Mouse (Mus musculus) heart, embryonic 13.5 days (tissue): ENCODE data around the gene Gcn1l1. TPM values are rescaled to one million over a fixed set of nuclear protein-coding genes. Genes with fewer than 3 reads are reported as not detected.

Experiments used
- ATAC-seq: fragments of 200-750 bp; cut with Nextera tagmentation; 2 replicates; pipeline ENCODE4 v1.8.0; 2017; ENCODE audit warnings: moderate TSS enrichment; ENCODE audit not compliant: insufficient number of reproducible peaks, low FRiP score, low TSS enrichment; ENCODE audit errors: extremely low read depth
- H3K27ac ChIP-seq: fragments of 300-500 bp; sonication (generic); replicated peaks from 2 replicates; pipeline ENCODE4 v1.5.1; 2015; ENCODE audit warnings: moderate library complexity, mild to moderate bottlenecking, inconsistent platforms
- H3K27me3 ChIP-seq: fragments of 300-500 bp; sonication (generic); replicated peaks from 2 replicates; pipeline ENCODE4 v1.6.1; 2015; ENCODE audit warnings: mild to moderate bottlenecking, inconsistent platforms
- H3K36me3 ChIP-seq: fragments of 300-500 bp; sonication (generic); 2 replicates; pipeline ENCODE4 v1.6.1; 2015; ENCODE audit warnings: mild to moderate bottlenecking, inconsistent platforms
- H3K4me1 ChIP-seq: fragments of 300-500 bp; sonication (generic); 2 replicates; pipeline ENCODE4 v1.6.1; 2015; ENCODE audit warnings: inconsistent platforms
- H3K4me2 ChIP-seq: fragments of 300-500 bp; sonication (generic); 2 replicates; pipeline ENCODE4 v1.6.1; 2015; ENCODE audit warnings: inconsistent platforms, mild to moderate bottlenecking, moderate library complexity
- H3K4me3 ChIP-seq: fragments of 300-500 bp; sonication (generic); 2 replicates; pipeline ENCODE4 v1.5.1; 2015; ENCODE audit warnings: moderate library complexity, mild to moderate bottlenecking, inconsistent platforms
- H3K9ac ChIP-seq: fragments of 300-500 bp; sonication (generic); 2 replicates; pipeline ENCODE4 v1.6.1; 2015; ENCODE audit warnings: inconsistent platforms, mild to moderate bottlenecking, moderate library complexity
- H3K9me3 ChIP-seq: fragments of 300-500 bp; sonication (generic); 2 replicates; pipeline ENCODE4 v1.6.1; 2016; ENCODE audit warnings: inconsistent platforms
- WGBS: fragments of 180-500 bp; shearing (Covaris S2); methylation state at CpG from one replicate; pipeline ENCODE4 v1.1.7; 2015; ENCODE audit warnings: mixed read lengths; 5-methylcytosine and 5-hydroxymethylcytosine counted together
- polyA plus RNA-seq: library from polyadenylated mRNA; unstranded; fragments of >200 nt; fragmentation: Nextera tagmentation; extraction: Ambion mirVana; gene quantifications from 2 replicates; pipeline ENCODE4 v1.2.1, GENCODE M21; 2015

The Gcn1l1 gene
- polyA plus RNA-seq, 1 experiment from 2014 or later: 26.7 TPM

- Histone ChIP-seq H3K4me2 (no peak overlapping the region), H3K9me3 (no peaks in the 10 kb centered on the region), H3K4me1 (peaks cover 26% of the 10 kb centered on the region), H3K36me3 (peaks cover 96% of the 10 kb centered on the region), H3K4me3 (no peak overlapping the region), H3K9ac (no peak overlapping the region), H3K27me3 (no peaks in the 10 kb centered on the region), H3K27ac (no peak overlapping the region)
- ATAC-seq: no peak
- WGBS: 82% methylated on average over 18 of the region's 18 CpGs
Measured at GRCm38 (mm10) chr5:115548501-115549285, 16.4 kb upstream of the Gcn1l1 start.

DNA sequence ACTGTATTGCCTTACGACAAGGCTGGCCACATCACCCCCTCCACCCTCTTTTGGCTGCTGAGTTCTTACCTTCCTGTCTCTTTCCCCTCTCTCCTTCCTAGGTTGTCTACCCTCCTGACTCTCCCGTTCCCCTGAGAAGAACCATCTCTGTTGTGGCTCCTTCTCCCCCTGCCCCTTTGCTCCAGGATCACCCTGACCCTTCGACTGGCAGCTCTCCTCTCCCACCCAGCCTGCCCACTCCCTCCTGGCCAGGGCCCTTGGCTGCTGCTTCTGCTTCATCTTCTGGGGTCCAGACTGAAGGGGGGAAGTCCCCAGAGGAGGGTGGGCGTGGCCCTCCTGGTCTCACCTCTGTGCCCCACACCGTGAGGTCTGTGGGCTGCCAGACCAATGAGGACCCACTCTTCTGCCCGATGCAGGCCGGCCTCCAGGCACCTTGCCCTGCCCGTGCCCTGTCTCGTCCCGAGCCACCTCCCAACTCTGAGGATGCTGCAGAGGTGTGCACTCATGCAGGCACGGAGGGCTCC lies 14.5 kb upstream of the Gcn1l1 start:
- H3K4me2 ChIP-seq: no peak overlapping the region
- no peak overlapping the region for H3K4me3 ChIP-seq
- H3K9ac ChIP-seq: no peak overlapping the region
- H3K4me1 ChIP-seq: peaks cover 13% of the 10 kb centered on the region
- peaks cover 100% of the 10 kb centered on the region for H3K36me3 ChIP-seq
- no peaks in the 10 kb centered on the region for H3K27me3 ChIP-seq
- no peak for ATAC-seq
- WGBS: 72% methylated on average over 11 of the region's 11 CpGs
- no peaks in the 10 kb centered on the region for H3K9me3 ChIP-seq
- H3K27ac ChIP-seq: no peak overlapping the region

DNA sequence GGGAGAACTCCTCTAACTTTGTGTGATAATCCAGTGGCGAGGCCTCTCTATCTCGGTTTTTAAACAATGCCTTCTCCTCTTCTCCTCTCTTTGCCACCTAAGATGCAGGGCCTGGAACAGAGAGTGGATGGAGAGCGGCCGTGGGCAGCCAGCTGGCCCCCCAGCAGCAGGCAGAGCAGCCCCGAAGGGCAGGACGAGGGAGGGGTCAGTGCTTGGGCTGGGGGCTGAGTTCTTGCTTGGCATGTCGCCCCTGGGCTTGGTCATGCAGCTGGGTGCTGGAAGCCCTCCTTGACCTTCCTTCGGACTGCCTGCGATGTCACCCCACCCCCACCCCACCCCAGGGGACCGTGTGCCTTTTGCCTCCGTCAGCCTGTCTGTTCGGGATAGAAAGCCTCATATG lies 13.7 kb upstream of the Gcn1l1 start:
- H3K27me3 ChIP-seq: no peaks in the 10 kb centered on the region
- H3K4me1 ChIP-seq: peaks cover 16% of the 10 kb centered on the region
- no peak overlapping the region for H3K4me3 ChIP-seq
- no peak overlapping the region for H3K27ac ChIP-seq
- no peak overlapping the region for H3K4me2 ChIP-seq
- ATAC-seq: no peak
- peaks cover 92% of the 10 kb centered on the region for H3K36me3 ChIP-seq
- H3K9me3 ChIP-seq: no peaks in the 10 kb centered on the region
- 68% methylated on average over 11 of the region's 12 CpGs for WGBS
- H3K9ac ChIP-seq: no peak overlapping the region

DNA sequence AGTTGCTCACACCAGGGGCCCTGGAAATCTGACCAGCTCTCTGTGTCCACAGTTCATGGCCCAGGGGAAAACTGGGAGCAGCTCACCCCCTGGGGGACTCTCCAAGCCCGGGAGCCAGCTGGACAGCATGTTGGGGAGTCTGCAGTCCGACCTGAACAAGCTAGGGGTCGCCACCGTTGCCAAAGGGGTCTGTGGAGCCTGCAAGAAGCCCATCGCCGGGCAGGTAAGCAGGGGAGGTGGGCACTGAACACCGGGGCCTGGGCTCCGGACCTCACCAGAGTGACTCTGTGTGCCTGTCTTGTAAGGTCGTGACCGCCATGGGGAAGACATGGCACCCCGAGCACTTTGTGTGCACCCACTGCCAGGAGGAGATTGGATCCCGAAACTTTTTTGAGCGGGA lies 13.3 kb upstream of the Gcn1l1 start:
- peaks cover 12% of the 10 kb centered on the region for H3K4me1 ChIP-seq
- no peak for ATAC-seq
- H3K9me3 ChIP-seq: no peaks in the 10 kb centered on the region
- 77% methylated on average over 13 of the region's 13 CpGs for WGBS
- H3K4me3 ChIP-seq: no peak overlapping the region
- H3K27me3 ChIP-seq: no peaks in the 10 kb centered on the region
- H3K27ac ChIP-seq: no peak overlapping the region
- no peak overlapping the region; the same call in 1 of the 2 replicates for H3K9ac ChIP-seq
- peaks cover 88% of the 10 kb centered on the region for H3K36me3 ChIP-seq
- H3K4me2 ChIP-seq: no peak overlapping the region

GRCm38 (mm10) chr5:115553801-115554420 lies 11.1 kb upstream of the Gcn1l1 start:
- Histone ChIP-seq H3K4me1 (peaks cover 4% of the 10 kb centered on the region; the same call in 1 of the 2 replicates), H3K27ac (no peak overlapping the region), H3K9me3 (no peaks in the 10 kb centered on the region), H3K9ac (no peak overlapping the region), H3K36me3 (peaks cover 66% of the 10 kb centered on the region), H3K4me2 (no peak overlapping the region), H3K4me3 (no peak overlapping the region), H3K27me3 (no peaks in the 10 kb centered on the region)
- 83% methylated on average over 33 of the region's 33 CpGs for WGBS
- no peak for ATAC-seq

DNA sequence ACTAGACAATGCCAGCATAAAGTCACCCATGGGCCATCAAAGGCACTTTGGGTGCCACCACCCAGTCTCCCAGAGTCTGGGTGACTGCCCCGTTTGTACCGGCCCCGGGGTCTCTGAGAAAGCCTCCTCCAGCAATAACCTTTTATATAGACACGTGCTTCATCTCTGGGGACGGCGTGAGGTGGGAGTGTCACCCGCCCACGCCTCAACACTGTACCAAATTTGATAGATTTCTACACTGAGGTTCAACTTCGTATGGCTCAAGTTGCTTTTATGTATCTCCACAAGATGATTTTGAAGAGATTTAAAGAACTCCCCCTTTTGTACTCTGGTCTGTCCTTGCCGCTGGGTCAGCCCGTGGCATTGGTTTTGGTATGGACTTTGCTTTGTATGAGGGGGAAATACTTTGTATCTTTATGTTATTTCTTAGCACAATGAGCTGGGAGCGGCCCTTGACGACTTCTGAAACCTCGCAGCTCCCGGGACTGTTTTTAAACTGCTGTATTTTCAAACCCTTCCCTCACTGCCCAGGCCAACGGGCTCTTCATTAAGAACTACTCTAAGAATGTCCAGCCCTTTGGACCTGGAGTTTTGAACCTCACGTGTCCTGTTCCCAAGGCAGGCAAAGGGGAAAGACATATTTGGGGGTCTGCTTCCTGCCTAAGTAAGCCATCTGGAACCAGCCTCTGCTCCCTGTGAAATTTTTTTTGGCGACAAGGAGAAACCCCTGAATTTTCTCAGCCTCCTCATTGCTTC lies 10.3 kb upstream of the Gcn1l1 start:
- Histone ChIP-seq H3K36me3 (peaks cover 58% of the 10 kb centered on the region), H3K27ac (no peak overlapping the region; the same call in 1 of the 2 replicates), H3K9me3 (no peaks in the 10 kb centered on the region), H3K9ac (no peak overlapping the region), H3K27me3 (no peaks in the 10 kb centered on the region), H3K4me2 (no peak overlapping the region), H3K4me3 (no peak overlapping the region), H3K4me1 (peaks cover 4% of the 10 kb centered on the region; the same call in 1 of the 2 replicates)
- ATAC-seq: no peak
- 85% methylated on average over 18 of the region's 18 CpGs for WGBS

- 8% methylated on average over 8 of the region's 8 CpGs for WGBS
- ATAC-seq: no peak
- no peaks in the 10 kb centered on the region for H3K27me3 ChIP-seq
- H3K4me3 ChIP-seq: no peak overlapping the region
- peaks cover 16% of the 10 kb centered on the region for H3K4me1 ChIP-seq
- no peak overlapping the region for H3K27ac ChIP-seq
- no peak overlapping the region for H3K9ac ChIP-seq
- no peak overlapping the region for H3K4me2 ChIP-seq
- H3K36me3 ChIP-seq: peaks cover 52% of the 10 kb centered on the region
- H3K9me3 ChIP-seq: no peaks in the 10 kb centered on the region
Measured at GRCm38 (mm10) chr5:115556217-115556616, 8.8 kb upstream of the Gcn1l1 start.

GRCm38 (mm10) chr5:115558182-115558794 lies 6.8 kb upstream of the Gcn1l1 start:
- no peaks in the 10 kb centered on the region for H3K27me3 ChIP-seq
- H3K4me1 ChIP-seq: peaks cover 33% of the 10 kb centered on the region
- no peak overlapping the region for H3K4me3 ChIP-seq
- no peak overlapping the region for H3K4me2 ChIP-seq
- no peak overlapping the region for H3K9ac ChIP-seq
- no peak overlapping the region for H3K27ac ChIP-seq
- 82% methylated on average over 14 of the region's 14 CpGs for WGBS
- H3K9me3 ChIP-seq: no peaks in the 10 kb centered on the region
- H3K36me3 ChIP-seq: peaks cover 52% of the 10 kb centered on the region
- no peak for ATAC-seq

DNA sequence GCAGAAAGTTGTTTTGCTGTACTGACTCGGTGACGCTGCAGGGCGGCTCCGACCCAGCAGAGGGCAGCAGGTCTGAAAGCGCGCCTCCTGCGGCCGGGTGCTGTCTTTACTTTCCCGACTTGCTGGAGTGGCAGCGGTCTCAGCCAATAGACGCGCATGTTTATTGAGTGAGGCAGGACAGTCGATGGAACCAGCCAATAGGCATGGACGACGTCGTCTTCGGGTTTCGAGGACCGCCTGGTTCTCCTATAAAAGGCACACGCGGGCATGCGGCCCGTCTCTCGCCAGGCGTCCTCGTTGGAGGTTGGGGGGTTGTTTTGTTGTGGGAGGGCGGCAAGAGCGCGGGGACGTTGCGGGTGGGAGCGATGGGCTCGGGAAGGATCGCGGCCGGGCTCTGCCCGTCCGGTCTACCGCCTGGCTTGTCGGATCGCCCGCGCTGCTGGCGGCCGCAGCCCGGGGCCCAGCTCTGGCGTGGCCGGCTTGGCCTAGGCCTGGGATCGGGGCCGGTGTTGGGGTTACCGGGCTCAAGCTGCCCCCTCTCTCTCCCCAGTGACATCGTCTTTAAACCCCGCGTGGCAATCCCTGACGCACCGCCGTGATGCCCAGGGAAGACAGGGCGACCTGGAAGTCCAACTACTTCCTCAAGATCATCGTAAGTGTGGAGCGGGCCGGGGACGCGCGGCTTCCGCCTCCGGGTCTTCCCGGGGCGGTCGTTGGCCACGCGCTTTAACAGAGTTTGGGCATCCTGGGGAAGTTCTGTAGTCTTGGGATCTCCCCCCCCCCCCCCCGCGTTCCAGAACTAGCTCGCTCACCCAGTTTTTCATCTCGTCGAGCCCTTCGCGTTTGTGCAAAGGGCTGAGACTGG lies 5.6 kb upstream of the Gcn1l1 start, which contains the start of gene Rplp0:
Rplp0 (plus strand) TSS at position 231 of the 865 bp plus-strand sequence.
- Histone ChIP-seq H3K9me3 (no peaks in the 10 kb centered on the region), H3K4me2 (peak within 1 kb of the TSS; percentile 89), H3K27ac (peak within 1 kb of the TSS; percentile 87), H3K27me3 (no peaks in the 10 kb centered on the region), H3K4me1 (peaks cover 41% of the 10 kb centered on the region), H3K9ac (peak within 1 kb of the TSS; percentile 99), H3K36me3 (peaks cover 51% of the 10 kb centered on the region), H3K4me3 (peak within 1 kb of the TSS; percentile 90)
- under 1% methylated on average over 78 of the region's 78 CpGs for WGBS
- peak; percentile 98 for ATAC-seq

- H3K4me1 ChIP-seq: peaks cover 46% of the 10 kb centered on the region
- ATAC-seq: no peak
- no peaks in the 10 kb centered on the region for H3K27me3 ChIP-seq
- no peaks in the 10 kb centered on the region for H3K9me3 ChIP-seq
- peak overlapping the region; percentile 90 for H3K4me3 ChIP-seq
- H3K27ac ChIP-seq: peak overlapping the region; percentile 87; the same call in 1 of the 2 replicates
- H3K36me3 ChIP-seq: peaks cover 41% of the 10 kb centered on the region
- WGBS: 25% methylated on average over 13 of the region's 13 CpGs
- peak overlapping the region; percentile 89 for H3K4me2 ChIP-seq
- peak overlapping the region; percentile 99 for H3K9ac ChIP-seq
Measured at GRCm38 (mm10) chr5:115560336-115560905, 4.6 kb upstream of the Gcn1l1 start.
